Mouse (Mus musculus) myocyte (in vitro differentiated cells): ENCODE data around the gene Kcnip2.

Experiments
- E2F4 ChIP-seq: IDR thresholded peaks from one replicate; pipeline ENCODE4 v1.6.1; 2011; ENCODE audit warnings: mild to moderate bottlenecking, control low read depth, moderate library complexity; ENCODE audit not compliant: insufficient read depth
- REST ChIP-seq: IDR thresholded peaks from one replicate; pipeline ENCODE4 v1.6.1; 2011; ENCODE audit warnings: mild to moderate bottlenecking, control low read depth, moderate library complexity; ENCODE audit not compliant: insufficient read depth, insufficient read length

DNA sequence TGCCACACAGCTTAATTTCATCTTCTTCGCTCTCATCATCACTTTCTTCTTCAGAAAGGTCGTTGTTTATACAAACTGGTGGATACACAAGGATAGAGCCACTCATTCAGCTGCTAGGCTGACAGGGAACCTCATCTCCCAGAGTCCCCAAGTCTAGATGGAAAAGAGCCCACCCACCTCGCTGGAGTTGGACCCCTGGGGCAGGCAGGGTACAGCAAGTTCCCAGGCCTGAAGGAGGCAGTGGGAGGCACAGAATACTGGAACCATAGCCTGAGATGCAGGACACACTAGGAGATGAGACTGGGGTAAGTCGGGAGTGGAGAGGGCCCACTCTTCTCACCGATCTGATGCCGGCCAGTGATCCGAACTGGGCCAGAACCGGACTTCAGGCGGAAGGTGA lies 67.7 kb downstream of the Kcnip2 start:
- TF ChIP-seq REST (no peak), E2F4 (no peak)
